Mouse (Mus musculus): Measurements from ENCODE around the gene Rnf126.
A peak's percentile ranks its signal among the peaks of the same experiment; 100 is the strongest.

Gene Rnf126

GRCm38 (mm10) chr10:79766508-79767325 lies at the start of gene Rnf126:
TSS of gene Rnf126 (minus strand) at chr10:79766952.
- peak; percentile 99 to 100 for DNase-seq

- DNase-seq = no peak
Measured at GRCm38 (mm10) chr10:79815671-79816494, 49.1 kb upstream of the Rnf126 start.

GRCm38 (mm10) chr10:79814271-79814842 lies 47.6 kb upstream of the Rnf126 start:
- DNase-seq = no peak

- peak; percentile 78 to 89 for DNase-seq
Measured at GRCm38 (mm10) chr10:79811736-79812637, 45.2 kb upstream of the Rnf126 start.

GRCm38 (mm10) chr10:79808728-79809127 lies 42.0 kb upstream of the Rnf126 start:
- DNase-seq = peak; percentile 44 to 64

- peak in 1 of 2 experiments; percentile 56 for DNase-seq
Measured at GRCm38 (mm10) chr10:79807826-79808225, 41.1 kb upstream of the Rnf126 start.

- no peak for DNase-seq
Measured at GRCm38 (mm10) chr10:79806972-79807371, 40.2 kb upstream of the Rnf126 start.

- DNase-seq = no peak
Measured at GRCm38 (mm10) chr10:79806331-79806730, 39.6 kb upstream of the Rnf126 start.

- no peak for DNase-seq
Measured at GRCm38 (mm10) chr10:79805636-79806035, 38.9 kb upstream of the Rnf126 start.

- DNase-seq = no peak
Measured at GRCm38 (mm10) chr10:79803716-79804323, 37.1 kb upstream of the Rnf126 start.

GRCm38 (mm10) chr10:79802331-79802971 lies 35.7 kb upstream of the Rnf126 start:
- peak; percentile 63 to 74 for DNase-seq

- no peak for DNase-seq
Measured at GRCm38 (mm10) chr10:79801837-79802236, 35.1 kb upstream of the Rnf126 start.

GRCm38 (mm10) chr10:79800508-79800907 lies 33.8 kb upstream of the Rnf126 start:
- DNase-seq = no peak

GRCm38 (mm10) chr10:79798289-79798928 lies 31.7 kb upstream of the Rnf126 start:
- DNase-seq = peak in 1 of 2 experiments; percentile 47

GRCm38 (mm10) chr10:79797326-79797725 lies 30.6 kb upstream of the Rnf126 start:
- DNase-seq = no peak

- DNase-seq = no peak
Measured at GRCm38 (mm10) chr10:79795905-79796304, 29.2 kb upstream of the Rnf126 start.

GRCm38 (mm10) chr10:79794491-79794931 lies 27.8 kb upstream of the Rnf126 start:
- peak; percentile 72 to 88 for DNase-seq

GRCm38 (mm10) chr10:79793738-79794490 lies 27.2 kb upstream of the Rnf126 start:
- DNase-seq = no peak

GRCm38 (mm10) chr10:79793051-79793737 lies 26.4 kb upstream of the Rnf126 start, which contains the start of gene Palm:
TSS of gene Palm (plus strand) at chr10:79793572.
- peak; percentile 83 to 85 for DNase-seq

Data from lung, postnatal 4 days (tissue).